Mouse (Mus musculus): ENCODE measurements around the gene Gpank1. TPM values are rescaled to one million over a fixed set of nuclear protein-coding genes. Genes with fewer than 3 reads are reported as not detected.

Gpank1 gene
- polyA plus RNA-seq, 1 experiment from 2014 or later = 29.8 TPM

DNA sequence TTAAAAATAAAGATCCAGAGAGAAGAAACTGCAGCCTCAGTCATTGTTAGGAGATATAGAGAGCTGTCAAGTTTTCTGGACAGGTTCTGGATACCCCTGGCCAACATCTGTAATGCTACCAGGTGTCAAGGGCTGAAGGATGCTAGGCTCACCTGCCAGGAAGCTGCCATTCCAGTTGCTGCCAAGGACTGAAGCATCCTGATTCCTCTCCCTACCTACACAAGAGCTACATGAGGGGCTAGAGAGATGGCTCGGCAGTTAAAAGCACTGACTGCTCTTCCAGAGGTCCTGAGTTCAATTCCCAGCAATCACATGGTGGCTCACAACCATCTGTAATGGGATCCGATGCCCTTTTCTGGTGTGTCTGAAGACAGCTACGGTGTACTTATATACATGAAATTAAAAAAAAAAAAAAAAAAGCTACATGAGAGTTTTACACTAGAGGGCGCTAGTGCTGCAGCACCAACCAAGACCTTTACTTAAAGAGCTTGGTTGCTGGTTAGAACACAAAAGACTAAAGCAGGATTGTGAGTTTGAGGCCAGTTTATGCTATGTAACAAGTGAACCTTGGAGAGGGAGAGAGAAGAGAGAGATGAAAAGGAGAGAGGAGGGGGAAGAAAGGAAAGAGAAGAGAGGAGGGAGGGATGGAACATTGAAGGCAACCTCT, 47.4 kb downstream of the Gpank1 start:
- no peak overlapping the region for H3K4me2 ChIP-seq (ENCODE audit: low read length)
- no peak overlapping the region for H3K4me3 ChIP-seq (replicated peaks; ENCODE audit: low read length)
- H3K27me3 ChIP-seq (replicated peaks; ENCODE audit: control insufficient read depth, insufficient read depth, low read length) = no peaks in the 10 kb centered on the region
- H3K36me3 ChIP-seq (ENCODE audit: control insufficient read depth, insufficient read depth) = no peaks in the 10 kb centered on the region
- 13% methylated on average over 4 of the region's 4 CpGs for WGBS
- no peaks in the 10 kb centered on the region for H3K9me3 ChIP-seq (ENCODE audit: control insufficient read depth, low read length)
- H3K27ac ChIP-seq (ENCODE audit: low read length) = peak overlapping the region; percentile 31; the same call in 1 of the 2 replicates
- H3K4me1 ChIP-seq (replicated peaks; ENCODE audit: control insufficient read depth, insufficient read depth, low read length) = peaks cover 9% of the 10 kb centered on the region
- ATAC-seq = no peak
- no peak overlapping the region for H3K9ac ChIP-seq (replicated peaks; ENCODE audit: low read depth, low read length)

DNA sequence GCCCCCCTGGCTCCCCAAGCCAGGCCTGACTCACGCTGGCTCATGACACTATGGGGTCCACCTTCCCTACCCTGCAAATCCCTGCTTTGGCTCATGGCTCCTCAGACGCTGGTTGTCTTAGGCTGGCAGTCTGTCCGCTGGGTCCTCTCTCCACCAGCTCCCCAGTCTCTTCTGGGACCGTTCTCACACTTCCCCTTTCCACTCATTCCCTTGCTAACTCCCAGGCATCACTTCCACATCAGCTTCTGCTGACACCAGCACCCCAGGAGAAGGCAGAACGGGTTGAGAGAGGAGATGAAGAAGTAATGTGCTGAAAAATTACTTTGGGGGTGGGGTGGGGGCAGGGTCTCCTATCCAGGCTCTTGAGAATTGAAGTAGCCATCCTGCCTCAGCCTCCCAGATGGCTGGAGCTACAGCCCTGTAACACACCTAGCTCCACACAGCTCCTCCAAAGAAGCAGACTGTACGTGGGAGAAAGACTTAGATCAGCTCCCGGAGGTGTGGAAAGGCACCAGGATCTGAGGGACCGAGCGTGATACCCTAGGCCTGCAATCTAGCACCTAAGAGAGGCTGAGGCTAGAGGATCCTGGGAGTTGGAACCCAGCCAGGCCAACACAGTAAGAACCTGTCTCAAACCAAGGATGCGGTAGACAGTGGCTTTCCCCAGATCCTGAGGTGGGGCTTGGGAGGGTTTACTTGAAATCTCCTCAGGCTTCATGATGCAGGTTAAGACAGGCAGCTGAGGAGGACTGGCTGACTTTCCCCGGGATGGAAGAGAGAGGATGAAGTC, 51.4 kb downstream of the Gpank1 start:
- Histone ChIP-seq H3K27ac (ENCODE audit: low read length) (no peak overlapping the region), H3K27me3 (replicated peaks; ENCODE audit: control insufficient read depth, insufficient read depth, low read length) (no peaks in the 10 kb centered on the region), H3K4me3 (replicated peaks; ENCODE audit: low read length) (no peak overlapping the region), H3K9ac (replicated peaks; ENCODE audit: low read depth, low read length) (no peak overlapping the region), H3K4me2 (ENCODE audit: low read length) (no peak overlapping the region), H3K9me3 (ENCODE audit: control insufficient read depth, low read length) (no peaks in the 10 kb centered on the region), H3K4me1 (replicated peaks; ENCODE audit: control insufficient read depth, insufficient read depth, low read length) (no peaks in the 10 kb centered on the region), H3K36me3 (ENCODE audit: control insufficient read depth, insufficient read depth) (no peaks in the 10 kb centered on the region)
- WGBS = 74% methylated on average over 11 of the region's 11 CpGs
- no peak for ATAC-seq

DNA sequence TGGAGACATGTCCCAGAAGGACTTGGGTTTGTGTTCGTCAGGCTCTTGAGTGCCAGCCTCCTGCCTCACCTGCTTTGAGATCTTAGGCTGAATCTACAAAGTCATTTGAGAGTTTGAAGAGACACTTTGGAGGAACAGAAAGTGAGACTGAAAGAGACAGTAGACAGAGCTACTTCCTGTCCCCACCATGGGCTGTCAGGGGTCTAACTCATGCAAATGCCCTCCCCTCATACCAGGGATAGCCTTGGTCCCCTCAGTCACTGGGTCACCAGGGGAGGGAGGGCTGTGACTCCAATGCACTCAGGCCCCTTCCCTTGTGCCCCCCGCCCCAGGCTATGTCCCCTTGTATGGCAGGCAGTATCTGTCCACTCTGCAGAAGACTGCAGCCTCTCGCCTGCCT, 52.1 kb downstream of the Gpank1 start:
- WGBS = 84% methylated on average over 3 of the region's 3 CpGs
- ATAC-seq = no peak
- no peak overlapping the region for H3K4me3 ChIP-seq (replicated peaks; ENCODE audit: low read length)
- H3K27me3 ChIP-seq (replicated peaks; ENCODE audit: control insufficient read depth, insufficient read depth, low read length) = no peaks in the 10 kb centered on the region
- H3K4me2 ChIP-seq (ENCODE audit: low read length) = no peak overlapping the region
- H3K9me3 ChIP-seq (ENCODE audit: control insufficient read depth, low read length) = no peaks in the 10 kb centered on the region
- no peak overlapping the region for H3K9ac ChIP-seq (replicated peaks; ENCODE audit: low read depth, low read length)
- no peaks in the 10 kb centered on the region for H3K36me3 ChIP-seq (ENCODE audit: control insufficient read depth, insufficient read depth)
- no peak overlapping the region for H3K27ac ChIP-seq (ENCODE audit: low read length)
- no peaks in the 10 kb centered on the region for H3K4me1 ChIP-seq (replicated peaks; ENCODE audit: control insufficient read depth, insufficient read depth, low read length)

Other genes with a start within 250 kb of the Gpank1 start
- gene Zbtb12, start 242.0 kb upstream of the Gpank1 start, polyA plus RNA-seq (2015; fragmentation: Nextera tagmentation; extraction: Ambion mirVana) = 7.1 and 8.0 TPM in 2 replicates
- gene Gm20547, start 239.4 kb upstream of the Gpank1 start, polyA plus RNA-seq (2015; fragmentation: Nextera tagmentation; extraction: Ambion mirVana) = 0.29 TPM in 1 of 2 replicates, not detected in the other
- 1.6 and 1.7 TPM in 2 replicates for gene C2, start 223.2 kb upstream of the Gpank1 start, polyA plus RNA-seq (2015; fragmentation: Nextera tagmentation; extraction: Ambion mirVana)
- 107 and 121 TPM in 2 replicates for gene Ehmt2, start 223.0 kb upstream of the Gpank1 start, polyA plus RNA-seq (2015; fragmentation: Nextera tagmentation; extraction: Ambion mirVana)
- 0.09 TPM in 1 of 2 replicates, not detected in the other for gene Slc44a4, start 207.0 kb upstream of the Gpank1 start, polyA plus RNA-seq (2015; fragmentation: Nextera tagmentation; extraction: Ambion mirVana)
- 31.8 and 36.8 TPM in 2 replicates for gene Neu1, start 190.2 kb upstream of the Gpank1 start, polyA plus RNA-seq (2015; fragmentation: Nextera tagmentation; extraction: Ambion mirVana)
- gene Hspa1b, start 162.2 kb upstream of the Gpank1 start, polyA plus RNA-seq (2015; fragmentation: Nextera tagmentation; extraction: Ambion mirVana) = 0.14 TPM in 1 of 2 replicates, not detected in the other
- gene Gm20481, start 151.5 kb upstream of the Gpank1 start, polyA plus RNA-seq (2015; fragmentation: Nextera tagmentation; extraction: Ambion mirVana) = not detected in 2 replicates
- 3.3 and 5.2 TPM in 2 replicates for gene Hspa1a, start 149.3 kb upstream of the Gpank1 start, polyA plus RNA-seq (2015; fragmentation: Nextera tagmentation; extraction: Ambion mirVana)
- gene Hspa1l, start 148.8 kb upstream of the Gpank1 start, polyA plus RNA-seq (2015; fragmentation: Nextera tagmentation; extraction: Ambion mirVana) = 1.5 and 1.7 TPM in 2 replicates
- 119 and 121 TPM in 2 replicates for gene Lsm2, start 139.6 kb upstream of the Gpank1 start, polyA plus RNA-seq (2015; fragmentation: Nextera tagmentation; extraction: Ambion mirVana)
- gene Vars, start 120.5 kb upstream of the Gpank1 start, polyA plus RNA-seq (2015; fragmentation: Nextera tagmentation; extraction: Ambion mirVana) = 81.7 and 85.2 TPM in 2 replicates
- gene Vwa7, start 104.9 kb upstream of the Gpank1 start, polyA plus RNA-seq (2015; fragmentation: Nextera tagmentation; extraction: Ambion mirVana) = 0.12 and 0.14 TPM in 2 replicates
- 2.2 and 2.7 TPM in 2 replicates for gene Sapcd1, start 93.4 kb upstream of the Gpank1 start, polyA plus RNA-seq (2015; fragmentation: Nextera tagmentation; extraction: Ambion mirVana)
- gene Msh5, start 74.7 kb upstream of the Gpank1 start, polyA plus RNA-seq (2015; fragmentation: Nextera tagmentation; extraction: Ambion mirVana) = 3.1 and 3.4 TPM in 2 replicates
- gene Clic1, start 71.5 kb upstream of the Gpank1 start, polyA plus RNA-seq (2015; fragmentation: Nextera tagmentation; extraction: Ambion mirVana) = 79.3 and 85.5 TPM in 2 replicates
- gene Ddah2, start 62.4 kb upstream of the Gpank1 start, polyA plus RNA-seq (2015; fragmentation: Nextera tagmentation; extraction: Ambion mirVana) = 484 and 489 TPM in 2 replicates
- gene Ly6g6c, start 56.1 kb upstream of the Gpank1 start, polyA plus RNA-seq (2015; fragmentation: Nextera tagmentation; extraction: Ambion mirVana) = not detected in 2 replicates
- 0.24 TPM in 1 of 2 replicates, not detected in the other for gene Mpig6b, start 55.3 kb upstream of the Gpank1 start, polyA plus RNA-seq (2015; fragmentation: Nextera tagmentation; extraction: Ambion mirVana)
- 11.8 and 12.3 TPM in 2 replicates for gene Ly6g6e, start 44.6 kb upstream of the Gpank1 start, polyA plus RNA-seq (2015; fragmentation: Nextera tagmentation; extraction: Ambion mirVana)
- gene Ly6g6d, start 43.4 kb upstream of the Gpank1 start, polyA plus RNA-seq (2015; fragmentation: Nextera tagmentation; extraction: Ambion mirVana) = 1.2 and 1.6 TPM in 2 replicates
- gene Ly6g6f, start 35.8 kb upstream of the Gpank1 start, polyA plus RNA-seq (2015; fragmentation: Nextera tagmentation; extraction: Ambion mirVana) = not detected in 2 replicates
- 93.1 and 109 TPM in 2 replicates for gene Abhd16a, start 32.2 kb upstream of the Gpank1 start, polyA plus RNA-seq (2015; fragmentation: Nextera tagmentation; extraction: Ambion mirVana)
- gene Ly6g5c, start 13.2 kb upstream of the Gpank1 start, polyA plus RNA-seq (2015; fragmentation: Nextera tagmentation; extraction: Ambion mirVana) = not detected in 2 replicates
- 0.62 and 1.3 TPM in 2 replicates for gene Ly6g5b, start 6.0 kb upstream of the Gpank1 start, polyA plus RNA-seq (2015; fragmentation: Nextera tagmentation; extraction: Ambion mirVana)
- gene Csnk2b, start 598 bp downstream of the Gpank1 start, polyA plus RNA-seq (2015; fragmentation: Nextera tagmentation; extraction: Ambion mirVana) = 308 and 320 TPM in 2 replicates
- gene D17H6S53E, start 4.9 kb downstream of the Gpank1 start, polyA plus RNA-seq (2015; fragmentation: Nextera tagmentation; extraction: Ambion mirVana) = 6.1 and 8.6 TPM in 2 replicates
- gene Apom, start 10.6 kb downstream of the Gpank1 start, polyA plus RNA-seq (2015; fragmentation: Nextera tagmentation; extraction: Ambion mirVana) = 0.56 TPM in 1 of 2 replicates, not detected in the other
- gene Bag6, start 13.7 kb downstream of the Gpank1 start, polyA plus RNA-seq (2015; fragmentation: Nextera tagmentation; extraction: Ambion mirVana) = 85.4 and 86.7 TPM in 2 replicates
- 156 and 195 TPM in 2 replicates for gene Prrc2a, start 43.4 kb downstream of the Gpank1 start, polyA plus RNA-seq (2015; fragmentation: Nextera tagmentation; extraction: Ambion mirVana)
- gene Aif1, start 54.6 kb downstream of the Gpank1 start, polyA plus RNA-seq (2015; fragmentation: Nextera tagmentation; extraction: Ambion mirVana) = 5.9 and 8.0 TPM in 2 replicates
- gene Lst1, start 67.0 kb downstream of the Gpank1 start, polyA plus RNA-seq (2015; fragmentation: Nextera tagmentation; extraction: Ambion mirVana) = 4.5 and 4.9 TPM in 2 replicates
- gene Ltb, start 73.0 kb downstream of the Gpank1 start, polyA plus RNA-seq (2015; fragmentation: Nextera tagmentation; extraction: Ambion mirVana) = 0.24 TPM in 1 of 2 replicates, not detected in the other
- not detected in 2 replicates for gene Tnf, start 80.6 kb downstream of the Gpank1 start, polyA plus RNA-seq (2015; fragmentation: Nextera tagmentation; extraction: Ambion mirVana)
- 0.24 and 0.35 TPM in 2 replicates for gene Lta, start 83.9 kb downstream of the Gpank1 start, polyA plus RNA-seq (2015; fragmentation: Nextera tagmentation; extraction: Ambion mirVana)
- 0.62 TPM in 1 of 2 replicates, not detected in the other for gene Gm16181, start 99.4 kb downstream of the Gpank1 start, polyA plus RNA-seq (2015; fragmentation: Nextera tagmentation; extraction: Ambion mirVana)
- gene Atp6v1g2, start 112.2 kb downstream of the Gpank1 start, polyA plus RNA-seq (2015; fragmentation: Nextera tagmentation; extraction: Ambion mirVana) = 46.2 and 64.8 TPM in 2 replicates
- 9.5 and 10.7 TPM in 2 replicates for gene Nfkbil1, start 114.3 kb downstream of the Gpank1 start, polyA plus RNA-seq (2015; fragmentation: Nextera tagmentation; extraction: Ambion mirVana)
- gene Ddx39b, start 120.3 kb downstream of the Gpank1 start, polyA plus RNA-seq (2015; fragmentation: Nextera tagmentation; extraction: Ambion mirVana) = 466 and 471 TPM in 2 replicates
- 48.1 and 65.7 TPM in 2 replicates for gene H2-D1, start 141.3 kb downstream of the Gpank1 start, polyA plus RNA-seq (2015; fragmentation: Nextera tagmentation; extraction: Ambion mirVana)
- 0.43 and 0.47 TPM in 2 replicates for gene H2-Q1, start 198.9 kb downstream of the Gpank1 start, polyA plus RNA-seq (2015; fragmentation: Nextera tagmentation; extraction: Ambion mirVana)
- 1.4 and 3.3 TPM in 2 replicates for gene H2-Q2, start 220.8 kb downstream of the Gpank1 start, polyA plus RNA-seq (2015; fragmentation: Nextera tagmentation; extraction: Ambion mirVana)